Mouse (Mus musculus): ENCODE data around the gene Dctn2.

Gene Dctn2

GRCm38 (mm10) chr10:127266112-127267091 lies at the start of gene Dctn2:
Gene Dctn2, plus strand, starts transcription at chr10:127266368.
- peak; percentile 95 for DNase-seq

GRCm38 (mm10) chr10:127216456-127216855 lies 49.7 kb upstream of the Dctn2 start:
- peak; percentile 68 for DNase-seq

- no peak for DNase-seq
Measured at GRCm38 (mm10) chr10:127217177-127217576, 49.0 kb upstream of the Dctn2 start.

GRCm38 (mm10) chr10:127218339-127218738 lies 47.8 kb upstream of the Dctn2 start:
- no peak for DNase-seq

- no peak for DNase-seq
Measured at GRCm38 (mm10) chr10:127225213-127225612, 41.0 kb upstream of the Dctn2 start.

GRCm38 (mm10) chr10:127225732-127226131 lies 40.4 kb upstream of the Dctn2 start:
- DNase-seq: no peak

- DNase-seq: no peak
Measured at GRCm38 (mm10) chr10:127226318-127226895, 39.8 kb upstream of the Dctn2 start.

- DNase-seq: no peak
Measured at GRCm38 (mm10) chr10:127227163-127227562, 39.0 kb upstream of the Dctn2 start.

- DNase-seq: peak; percentile 89
Measured at GRCm38 (mm10) chr10:127228897-127229296, 37.3 kb upstream of the Dctn2 start.

- no peak for DNase-seq
Measured at GRCm38 (mm10) chr10:127230693-127231092, 35.5 kb upstream of the Dctn2 start.

- peak; percentile 58 for DNase-seq
Measured at GRCm38 (mm10) chr10:127231741-127232140, 34.4 kb upstream of the Dctn2 start.

- DNase-seq: no peak
Measured at GRCm38 (mm10) chr10:127233141-127233540, 33.0 kb upstream of the Dctn2 start.

GRCm38 (mm10) chr10:127236541-127236940 lies 29.6 kb upstream of the Dctn2 start:
- no peak for DNase-seq

GRCm38 (mm10) chr10:127238241-127238824 lies 27.8 kb upstream of the Dctn2 start:
- DNase-seq: no peak

- no peak for DNase-seq
Measured at GRCm38 (mm10) chr10:127250810-127251209, 15.4 kb upstream of the Dctn2 start.

GRCm38 (mm10) chr10:127255625-127256345 lies 10.4 kb upstream of the Dctn2 start:
- DNase-seq: no peak

- no peak for DNase-seq
Measured at GRCm38 (mm10) chr10:127257790-127258189, 8.4 kb upstream of the Dctn2 start.

GRCm38 (mm10) chr10:127258489-127258888 lies 7.7 kb upstream of the Dctn2 start:
- no peak for DNase-seq

- DNase-seq: peak; percentile 63
Measured at GRCm38 (mm10) chr10:127261706-127262547, 4.2 kb upstream of the Dctn2 start.

- DNase-seq: peak; percentile 81
Measured at GRCm38 (mm10) chr10:127262548-127263398, 3.4 kb upstream of the Dctn2 start, which contains the start of gene Kif5a. Gene Kif5a, minus strand, starts transcription at chr10:127263348.

- peak; percentile 42 for DNase-seq
Measured at GRCm38 (mm10) chr10:127263631-127264030, 2.5 kb upstream of the Dctn2 start.
